Mouse (Mus musculus) layer of hippocampus, adult 8-10 months (tissue): ENCODE data around the gene Hsd3b7. TPM values are rescaled to one million over a fixed set of nuclear protein-coding genes. Genes with fewer than 3 reads are reported as not detected.
A peak's percentile ranks its signal among the peaks of the same experiment; 100 is the strongest.

ENCODE experiments used
- DNase-seq, 2 experiments: peaks; one replicate each; pipeline ENCODE4 v3.0.0; 2022; ENCODE audit warnings: low spot score in 2 of 2
- total RNA-seq, 4 experiments: library from RNA; stranded (reverse); gene quantifications; 2 replicates each; pipeline ENCODE4 v1.2.4; 2022

Gene Hsd3b7
- 10 to 100 TPM in 2 of 4 experiments, 1 to 10 TPM in 2; 4.8 to 12.2 (median 10.7) TPM for total RNA-seq

DNA sequence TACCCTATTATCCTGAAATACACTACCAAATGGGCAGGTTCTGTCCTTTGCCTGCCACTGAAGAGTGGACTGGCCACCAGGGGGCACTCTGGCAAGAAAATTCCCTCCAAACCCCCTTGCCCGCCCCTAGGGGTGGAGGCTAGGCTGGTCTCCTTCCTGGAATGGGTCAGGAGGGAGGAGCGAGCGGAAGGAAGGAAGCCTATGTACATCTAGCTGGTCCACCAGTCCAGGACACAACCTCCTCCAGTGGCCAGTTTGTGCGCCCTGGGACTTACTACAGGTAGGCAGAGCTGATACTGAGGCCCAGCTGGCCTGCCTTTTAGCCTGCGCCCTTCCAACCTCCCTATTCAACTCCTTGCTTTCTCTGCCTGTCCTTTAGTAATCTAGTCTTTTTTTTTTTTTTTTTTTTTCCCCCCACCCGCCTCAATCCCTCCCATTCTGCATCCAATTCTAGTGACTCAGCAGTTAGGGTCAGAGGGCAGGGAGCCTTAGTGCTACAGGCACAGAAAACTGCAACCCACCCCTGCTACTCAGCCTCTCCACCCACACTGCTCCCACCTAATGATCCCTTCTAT, at the start of gene Hsd3b7:
Gene Hsd3b7 (plus strand): TSS at position 170 of the 575 bp plus-strand sequence.
- peak; percentile 82 to 89 for DNase-seq

GRCm38 (mm10) chr7:127751619-127752018, 48.8 kb upstream of the Hsd3b7 start:
- no peak for DNase-seq

- DNase-seq, result no peak
Observed at GRCm38 (mm10) chr7:127752069-127752468, 48.3 kb upstream of the Hsd3b7 start.

- DNase-seq, result no peak
Observed at GRCm38 (mm10) chr7:127753158-127753557, 47.2 kb upstream of the Hsd3b7 start.

- no peak for DNase-seq
Observed at GRCm38 (mm10) chr7:127753741-127754140, 46.7 kb upstream of the Hsd3b7 start.

GRCm38 (mm10) chr7:127759716-127760115, 40.7 kb upstream of the Hsd3b7 start:
- DNase-seq, result no peak

DNA sequence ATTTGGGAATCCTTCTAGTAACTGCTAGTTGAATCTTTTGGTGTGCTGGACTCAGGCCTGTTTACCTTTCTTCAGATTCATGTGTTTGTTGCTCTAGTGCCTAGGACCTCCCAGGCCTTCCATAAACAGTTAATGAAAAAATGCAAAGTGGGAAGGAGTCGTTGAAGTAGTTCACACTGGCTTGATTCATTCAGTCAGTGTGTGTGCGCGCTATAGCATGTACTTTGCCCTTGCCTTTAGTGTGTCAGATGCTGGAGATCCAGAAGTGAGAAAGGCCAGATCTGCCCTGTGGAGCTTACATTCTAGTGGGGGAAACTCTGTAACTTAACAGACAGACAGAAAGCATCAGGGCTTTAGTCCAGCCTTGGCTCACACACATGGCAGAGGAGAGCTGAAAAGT, 39.9 kb upstream of the Hsd3b7 start:
- DNase-seq, result no peak

- no peak for DNase-seq
Observed at GRCm38 (mm10) chr7:127761026-127761425, 39.4 kb upstream of the Hsd3b7 start.

DNA sequence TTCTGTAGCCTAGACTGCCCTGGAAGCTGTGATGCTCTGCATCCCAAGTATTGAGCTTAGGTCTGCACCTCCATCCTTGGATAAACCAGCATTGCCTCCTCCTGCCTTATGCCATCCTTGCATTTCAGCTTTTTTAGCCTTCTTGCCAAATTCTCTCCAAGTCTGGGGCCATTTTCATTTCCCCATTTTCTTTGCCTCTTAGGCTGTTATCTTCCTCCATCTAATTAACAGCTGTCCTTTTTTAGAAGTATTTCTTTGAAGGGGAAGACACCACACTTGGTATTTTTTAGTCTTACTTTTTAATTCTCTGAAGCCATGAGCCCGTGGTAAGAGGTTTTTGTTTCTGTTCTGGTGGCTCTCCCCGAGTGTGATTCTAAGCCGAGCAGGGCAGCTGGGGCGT, 36.8 kb upstream of the Hsd3b7 start:
- no peak for DNase-seq

DNA sequence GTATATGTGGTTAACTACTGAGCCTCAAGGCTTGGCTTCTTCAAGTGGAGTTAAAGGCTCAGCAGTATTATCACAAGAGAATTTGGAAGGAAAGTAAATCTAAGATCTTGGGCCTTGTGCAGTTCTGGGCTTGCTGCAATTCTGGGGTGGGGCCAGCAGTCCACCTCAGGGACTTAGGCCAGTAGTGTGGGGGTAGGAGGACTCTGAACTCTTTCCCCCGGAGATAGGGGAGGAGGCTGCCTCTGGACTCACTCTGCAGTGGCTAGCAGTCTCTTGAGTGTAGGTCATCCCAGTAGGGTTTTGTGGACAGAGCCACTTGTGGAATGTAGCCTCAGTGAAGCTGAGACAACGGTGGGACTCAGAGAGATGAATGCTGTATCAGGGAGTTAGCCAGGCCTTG, 34.6 kb upstream of the Hsd3b7 start:
- no peak for DNase-seq

GRCm38 (mm10) chr7:127766851-127767609, 33.4 kb upstream of the Hsd3b7 start:
- DNase-seq, result no peak

- DNase-seq, result no peak
Observed at GRCm38 (mm10) chr7:127767671-127768345, 32.6 kb upstream of the Hsd3b7 start.

DNA sequence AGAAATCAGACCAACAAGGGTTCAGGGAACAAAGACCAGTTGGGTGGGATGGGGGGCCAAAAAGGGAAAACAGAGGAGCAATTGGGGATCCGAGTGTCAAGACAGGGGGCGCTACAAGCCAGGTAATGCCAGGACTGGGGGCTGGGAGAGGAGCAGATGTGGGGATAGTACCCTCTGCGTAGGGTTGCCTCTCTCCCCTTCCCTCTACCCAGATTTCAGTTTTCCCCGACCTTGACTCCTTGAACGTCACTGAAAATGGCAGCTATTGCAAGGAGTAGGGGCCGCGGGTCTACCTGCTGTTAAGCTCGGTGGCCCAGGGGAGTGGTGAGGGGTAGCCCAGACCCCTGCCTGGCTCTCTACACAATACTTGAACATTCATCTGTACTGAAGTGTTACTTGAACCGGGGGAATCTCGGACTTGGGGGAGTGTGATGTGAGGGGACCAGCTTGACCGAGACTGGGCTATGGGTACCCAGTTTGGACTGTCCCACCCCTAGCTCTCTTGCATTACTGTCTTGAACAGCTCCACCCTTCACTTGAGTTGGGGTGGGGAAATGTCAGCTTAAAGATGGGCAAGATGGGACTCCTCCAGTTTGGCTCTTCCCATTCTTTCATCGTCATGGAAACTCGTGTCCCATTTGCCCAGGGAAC, 31.9 kb upstream of the Hsd3b7 start:
- DNase-seq, result no peak

DNA sequence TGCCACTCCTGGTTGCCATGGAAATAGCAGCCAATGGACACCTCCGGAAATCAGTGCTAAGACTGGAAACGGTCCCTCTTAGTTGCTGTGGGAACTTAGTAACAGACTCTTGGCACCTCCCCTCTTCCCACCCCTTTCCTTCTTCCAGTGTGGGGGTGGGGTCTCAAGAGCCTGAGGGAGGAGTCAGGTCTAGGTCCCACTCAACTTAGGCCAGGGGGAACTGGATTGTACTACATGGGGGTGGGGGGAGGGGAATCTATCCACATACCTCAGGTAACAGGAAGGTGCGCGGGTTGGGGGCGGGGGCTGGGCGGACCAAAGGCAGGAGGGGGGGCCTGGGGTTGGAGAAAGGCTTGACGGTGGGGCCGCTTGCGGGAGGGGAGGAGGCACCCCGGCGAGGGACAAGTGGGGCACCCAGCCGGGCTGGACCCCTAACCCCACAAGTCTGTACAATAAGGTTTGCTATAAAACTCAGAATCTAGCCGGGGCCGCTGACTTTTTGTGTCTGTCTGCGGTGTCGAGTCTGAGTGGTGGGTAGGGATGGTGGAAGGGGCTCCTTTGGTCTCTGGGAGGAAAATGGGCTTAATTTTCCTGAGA, 31.3 kb upstream of the Hsd3b7 start:
- peak; percentile 97 to 98 for DNase-seq

- DNase-seq, result peak; percentile 83
Observed at GRCm38 (mm10) chr7:127769651-127770038, 30.8 kb upstream of the Hsd3b7 start, which contains the start of gene Orai3. TSS of gene Orai3 (plus strand) at chr7:127769815.

- no peak for DNase-seq
Observed at GRCm38 (mm10) chr7:127770039-127770905, 30.1 kb upstream of the Hsd3b7 start.

GRCm38 (mm10) chr7:127771262-127771661, 29.1 kb upstream of the Hsd3b7 start:
- peak in 1 of 2 experiments; percentile 56 for DNase-seq

GRCm38 (mm10) chr7:127772080-127772479, 28.3 kb upstream of the Hsd3b7 start:
- DNase-seq, result no peak

GRCm38 (mm10) chr7:127772557-127772956, 27.8 kb upstream of the Hsd3b7 start:
- no peak for DNase-seq

- DNase-seq, result peak in 1 of 2 experiments; percentile 56
Observed at GRCm38 (mm10) chr7:127773664-127774384, 26.6 kb upstream of the Hsd3b7 start.
